Mouse (Mus musculus) right cerebral cortex, postnatal 14 days (tissue): Measurements from ENCODE around the gene Fam168a.
"Not testable (repeated sequence)": the region's sequence is repeated elsewhere in the genome, so short reads cannot be mapped to it uniquely, and the experiment has no call there.

Experiments used
- DNase-seq: peaks from one replicate; pipeline ENCODE4 v3.0.0; 2022

Gene Fam168a

GRCm38 (mm10) chr7:100844385-100845025 is 138.1 kb downstream of the Fam168a start:
- DNase-seq = no peak

- no peak for DNase-seq
These were observed 138.6 kb downstream of the Fam168a start for GRCm38 (mm10) chr7:100845026-100845400.

DNA sequence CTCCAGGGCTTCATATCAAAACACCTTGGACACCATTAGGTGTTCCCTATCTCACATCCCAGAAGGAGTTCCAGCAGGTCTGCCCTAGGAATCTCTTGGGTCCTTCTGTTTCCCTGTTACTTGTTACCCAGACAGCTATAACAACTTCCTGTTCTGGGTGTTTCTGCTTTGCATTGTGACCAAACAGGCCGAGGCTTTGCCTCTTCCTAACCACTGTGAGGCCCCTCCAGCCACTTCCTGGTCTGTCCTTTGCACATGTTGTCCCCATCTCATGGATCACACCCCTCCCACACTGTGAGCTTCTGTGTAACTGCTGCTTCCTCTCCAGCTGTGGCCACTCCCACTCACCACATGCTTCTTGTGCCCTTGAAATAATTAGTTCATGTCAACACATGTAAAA is 139.0 kb downstream of the Fam168a start:
- no peak for DNase-seq

GRCm38 (mm10) chr7:100846033-100846432 is 139.6 kb downstream of the Fam168a start:
- not testable (repeated sequence) for DNase-seq

DNA sequence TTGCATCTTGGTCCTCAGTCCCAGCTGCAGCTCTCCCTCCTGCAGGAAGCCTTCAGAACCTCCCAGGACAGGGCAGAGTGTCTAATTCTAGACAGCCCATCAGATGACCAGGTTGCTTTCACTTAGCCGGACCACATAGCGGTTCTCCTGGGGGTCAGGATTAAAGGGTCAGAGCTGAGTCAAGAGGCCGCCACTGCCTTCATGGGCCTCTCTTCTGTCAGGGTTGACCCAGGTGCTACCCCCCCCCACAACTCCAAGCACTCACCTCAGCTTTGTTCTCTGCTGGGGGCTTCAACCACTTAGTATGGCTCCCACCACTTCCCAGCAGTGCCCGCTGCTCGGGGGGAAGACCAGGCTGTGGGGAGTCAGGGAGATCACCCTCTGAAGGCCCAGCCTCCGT is 140.7 kb downstream of the Fam168a start:
- no peak for DNase-seq

DNA sequence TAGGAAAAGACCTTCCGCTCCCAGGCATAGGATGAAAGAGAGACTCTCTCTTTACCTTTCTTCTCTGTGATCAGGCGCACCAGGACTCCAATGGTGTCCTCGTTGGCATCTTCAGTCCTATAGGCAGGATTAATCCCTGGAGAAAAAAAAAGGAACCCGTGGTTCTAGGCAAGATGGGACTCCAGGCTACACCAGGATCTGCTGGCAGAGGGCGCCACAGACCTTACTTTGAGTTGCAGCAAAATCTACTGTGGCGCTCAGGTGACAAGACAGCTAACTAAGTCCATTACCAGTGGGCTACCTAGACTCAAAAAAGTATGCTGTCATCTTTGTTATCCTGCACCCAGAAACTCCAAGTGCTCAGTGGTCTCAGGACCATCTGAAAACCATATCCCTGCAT is 142.3 kb downstream of the Fam168a start:
- peak; percentile 85 for DNase-seq

DNA sequence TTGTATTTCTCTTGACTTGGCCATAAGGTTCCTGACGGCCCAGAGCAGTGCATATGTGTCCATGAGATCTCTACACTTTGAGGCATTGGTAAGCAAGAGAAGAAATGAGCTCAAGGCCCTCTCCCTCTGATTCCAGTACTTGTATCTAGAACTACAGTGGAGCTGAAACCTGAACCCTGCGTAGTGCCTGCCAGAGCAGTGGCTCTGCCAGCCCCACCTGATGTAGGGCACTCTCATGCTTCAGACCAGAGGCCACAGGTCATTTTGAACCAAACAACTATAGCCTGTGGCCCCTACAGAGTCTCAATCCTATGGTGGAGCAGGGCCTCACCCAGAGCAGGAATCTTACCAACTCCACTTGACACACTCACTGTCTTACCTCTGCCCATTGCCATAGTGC is 143.1 kb downstream of the Fam168a start:
- DNase-seq = no peak

- no peak for DNase-seq
These were observed 145.3 kb downstream of the Fam168a start for GRCm38 (mm10) chr7:100851481-100852356.

- DNase-seq = no peak
These were observed 147.0 kb downstream of the Fam168a start for GRCm38 (mm10) chr7:100853396-100853795.

- DNase-seq = no peak
These were observed 147.8 kb downstream of the Fam168a start for GRCm38 (mm10) chr7:100854137-100854814.

- DNase-seq = no peak
These were observed 148.4 kb downstream of the Fam168a start for GRCm38 (mm10) chr7:100854861-100855260.

GRCm38 (mm10) chr7:100855300-100855699 is 148.9 kb downstream of the Fam168a start:
- DNase-seq = no peak

DNA sequence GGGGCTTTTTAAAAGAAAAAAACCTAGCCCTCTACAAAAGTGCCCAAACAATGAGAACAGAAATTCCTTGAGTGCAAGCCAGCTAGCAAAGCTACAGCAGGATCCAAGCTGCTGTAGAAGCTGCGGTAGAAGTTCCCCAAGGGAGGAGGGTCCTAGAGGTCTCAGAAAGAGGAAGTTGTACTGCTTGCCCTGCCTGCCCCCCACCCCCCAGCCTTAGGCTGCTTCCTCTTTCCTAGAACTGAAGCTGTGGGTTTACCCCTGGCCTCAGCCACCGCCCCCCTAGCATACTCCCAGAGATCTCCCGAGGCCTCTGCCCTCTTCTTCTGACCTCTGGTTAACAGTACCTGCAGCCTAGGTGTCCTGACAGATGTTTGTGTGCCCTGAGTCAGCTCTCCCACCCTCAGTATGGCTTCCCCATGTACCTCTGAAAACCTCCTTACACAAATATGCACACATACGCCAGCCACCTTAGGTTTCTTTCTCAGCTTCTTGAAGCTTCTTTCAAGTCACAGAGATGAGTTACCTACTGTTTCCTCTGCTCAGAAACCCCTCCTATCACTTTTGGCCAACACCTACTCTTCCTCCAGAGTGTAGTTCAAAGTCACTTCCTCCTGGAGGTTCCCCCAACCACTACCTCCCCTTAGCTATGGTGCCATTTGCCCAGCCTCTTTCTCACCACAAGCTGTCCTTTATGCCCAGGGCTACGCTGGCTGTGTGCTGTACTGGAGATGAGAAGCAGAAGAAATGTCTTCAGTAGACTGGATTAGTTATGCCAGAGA is 149.5 kb downstream of the Fam168a start:
- DNase-seq = no peak

- DNase-seq = no peak
These were observed 154.0 kb downstream of the Fam168a start for GRCm38 (mm10) chr7:100860450-100860849.

GRCm38 (mm10) chr7:100861209-100861608 is 154.8 kb downstream of the Fam168a start:
- DNase-seq = no peak

DNA sequence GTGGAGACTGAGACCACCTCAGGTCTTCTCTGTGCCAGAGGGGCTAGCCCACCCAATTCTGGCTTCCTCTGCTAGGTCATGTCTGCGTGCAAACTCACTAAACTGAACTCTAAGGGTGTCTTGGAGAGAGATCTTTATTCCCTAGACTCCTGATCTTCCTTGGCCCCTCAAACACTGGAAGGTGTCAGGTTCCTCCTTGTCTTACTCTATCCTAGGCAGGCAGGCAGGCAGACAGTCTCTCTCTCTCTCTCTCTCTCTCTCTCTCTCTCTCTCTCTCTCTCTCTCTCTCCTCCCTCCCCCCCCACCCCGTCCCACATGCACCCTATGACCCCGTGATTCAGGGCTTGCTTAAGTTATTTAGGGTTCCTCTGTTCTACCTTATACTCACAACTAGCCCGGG is 155.9 kb downstream of the Fam168a start:
- no peak for DNase-seq

- DNase-seq = peak; percentile 88
These were observed 156.6 kb downstream of the Fam168a start, which contains the start of gene Relt for GRCm38 (mm10) chr7:100862828-100863638. Gene Relt, minus strand, starts transcription at chr7:100863446.

GRCm38 (mm10) chr7:100866675-100867074 is 160.2 kb downstream of the Fam168a start:
- DNase-seq = peak; percentile 79

DNA sequence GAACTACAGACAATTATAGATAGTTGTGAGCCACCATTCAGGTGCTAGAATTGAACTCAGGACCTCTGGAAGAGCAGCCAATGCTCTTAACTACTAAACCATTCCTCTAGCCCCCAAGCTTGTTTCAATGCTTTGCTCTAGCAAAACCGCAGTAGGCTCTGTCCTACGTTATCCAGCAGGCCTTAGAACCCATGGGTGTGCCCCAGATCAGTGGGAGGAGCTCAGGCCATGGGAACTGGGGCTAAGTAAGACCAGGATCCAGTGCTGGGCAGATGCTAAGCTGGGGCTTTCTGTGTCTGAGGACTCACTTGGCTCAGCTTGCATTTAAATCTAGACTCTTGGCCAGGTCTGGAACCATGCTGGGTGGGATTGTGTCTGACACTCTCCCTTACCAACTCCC is 161.1 kb downstream of the Fam168a start:
- no peak for DNase-seq

- DNase-seq = no peak
These were observed 162.1 kb downstream of the Fam168a start for GRCm38 (mm10) chr7:100868551-100868950.

DNA sequence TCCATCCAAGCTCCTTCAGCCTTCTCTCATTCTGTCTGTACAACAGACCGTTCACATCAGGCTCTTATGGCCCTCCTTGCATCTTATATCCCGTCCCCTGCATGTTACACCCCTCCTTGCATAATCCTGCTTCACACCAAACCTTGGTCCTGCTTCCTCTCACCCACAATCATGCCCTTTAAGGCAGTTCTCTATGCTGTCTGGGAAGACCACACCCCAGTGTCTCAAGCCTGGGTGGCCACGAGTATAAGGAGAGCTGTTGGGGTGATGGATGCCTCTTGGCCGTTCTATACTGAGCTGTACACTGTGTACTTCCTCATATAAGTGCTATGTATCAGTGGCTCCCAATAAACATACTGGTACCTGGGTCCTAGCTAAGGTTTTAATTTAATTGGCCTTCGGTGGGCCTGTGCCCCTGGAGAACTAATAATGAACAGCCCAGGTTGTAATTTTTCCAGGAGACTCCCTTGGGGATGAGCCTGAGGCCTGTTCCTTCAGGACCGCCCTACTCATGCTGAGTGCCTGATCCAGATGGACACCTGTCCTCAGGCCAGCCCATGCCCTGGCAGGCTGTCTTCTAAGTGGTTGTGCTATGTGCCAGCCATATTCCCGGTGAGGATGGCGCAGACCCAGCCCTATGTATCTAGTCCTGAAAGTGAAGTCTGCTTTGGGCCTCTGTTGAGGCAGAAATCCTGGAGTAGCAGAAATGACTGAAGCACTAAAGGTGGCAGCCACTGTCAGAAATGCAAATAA is 163.6 kb downstream of the Fam168a start:
- no peak for DNase-seq
